Mouse (Mus musculus) CH12.LX (cell line): Measurements from ENCODE around the gene Gm6482.
"Not testable (repeated sequence)": the region's sequence is repeated elsewhere in the genome, so short reads cannot be mapped to it uniquely, and the experiment has no call there.

Experiments
- CHD2 ChIP-seq: IDR thresholded peaks from 2 replicates; pipeline ENCODE4 v1.6.1; 2011; ENCODE audit warnings: low read length, improper control_type of control experiment
- CTCF ChIP-seq, 2 experiments: IDR thresholded peaks in 1 of 2; conservative IDR thresholded peaks in 1 of 2; 2 replicates each; pipeline ENCODE4 v1.5.1; 2011 to 2012; ENCODE audit warnings: low read depth in 2 of 2, low read length in 2 of 2, improper control_type of control experiment in 1 of 2, inconsistent platforms in 1 of 2, mild to moderate bottlenecking in 1 of 2, moderate library complexity in 1 of 2
- ELF1 ChIP-seq: IDR thresholded peaks from 2 replicates; pipeline ENCODE4 v1.6.1; 2014; ENCODE audit warnings: low read depth, mild to moderate bottlenecking, inconsistent platforms, low read length, improper control_type of control experiment
- JUND ChIP-seq: conservative IDR thresholded peaks from 2 replicates; pipeline ENCODE4 v1.6.1; 2011; ENCODE audit warnings: low read depth, low read length, improper control_type of control experiment
- POLR2A ChIP-seq: IDR thresholded peaks from 2 replicates; pipeline ENCODE4 v1.6.1; 2011; ENCODE audit warnings: low read depth, mild to moderate bottlenecking, improper control_type of control experiment, low read length
- SMC3 ChIP-seq: IDR thresholded peaks from 2 replicates; pipeline ENCODE4 v1.6.1; 2011; ENCODE audit warnings: low read depth, low read length, improper control_type of control experiment

DNA sequence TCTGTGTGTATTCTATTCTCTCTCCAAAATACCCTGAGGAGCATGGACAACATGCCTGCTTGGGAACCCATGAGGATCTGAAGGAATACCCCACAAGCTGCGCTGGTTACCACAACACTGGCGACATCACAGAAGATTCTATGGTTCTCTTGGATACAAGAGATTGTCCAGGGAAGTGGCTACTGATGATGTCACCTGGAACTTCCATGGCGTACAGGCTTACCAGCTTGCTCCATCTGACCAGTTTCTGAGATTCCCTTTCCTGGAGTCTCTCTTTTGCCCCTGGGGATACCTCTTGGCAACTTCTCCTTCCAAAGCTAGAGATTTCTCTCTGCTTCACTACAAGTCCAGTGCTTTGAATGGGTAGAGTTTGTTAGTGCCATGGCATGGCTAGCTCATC is 21.8 kb downstream of the Gm6482 start, which contains the start of gene Gm7945:
- TF ChIP-seq SMC3; CTCF (conservative IDR thresholded peaks at IDR 0.05 in 1 of 2, IDR thresholded peaks at IDR 0.05 in 1 of 2; ENCODE audit: low read depth in 2 of 2, low read length in 2 of 2); POLR2A; JUND; ELF1; CHD2: not testable (repeated sequence)
